Mouse (Mus musculus) megakaryocyte, embryonic 14.5 days (primary cell): ENCODE results near the gene 1700019N19Rik. TPM values are rescaled to one million over a fixed set of nuclear protein-coding genes. Genes with fewer than 3 reads are reported as not detected.

Experiments
- H3K27me3 ChIP-seq: replicated peaks from 2 replicates; pipeline ENCODE3; 2012; ENCODE audit warnings: inconsistent platforms
- H3K36me3 ChIP-seq: replicated peaks from 2 replicates; pipeline ENCODE3; 2012; ENCODE audit warnings: low read length, inconsistent platforms, mixed read lengths
- H3K4me1 ChIP-seq: 2 replicates; pipeline ENCODE4 v1.6.1; 2012; ENCODE audit warnings: inconsistent platforms
- H3K4me3 ChIP-seq: replicated peaks from 2 replicates; pipeline ENCODE3; 2012; ENCODE audit warnings: moderate library complexity, mild to moderate bottlenecking, inconsistent platforms
- H3K9me3 ChIP-seq: 2 replicates; pipeline ENCODE4 v1.6.1; 2012; ENCODE audit warnings: inconsistent platforms
- FLI1 ChIP-seq: IDR thresholded peaks from 2 replicates; pipeline ENCODE4 v1.6.1; 2012; ENCODE audit warnings: low read length, inconsistent platforms, mixed read lengths
- GATA1 ChIP-seq: IDR thresholded peaks from 3 replicates; pipeline ENCODE4 v1.6.1; 2012; ENCODE audit warnings: mixed read lengths, low read length, inconsistent platforms, borderline replicate concordance
- polyA plus RNA-seq: library from polyadenylated mRNA; stranded (reverse); fragments of >175 nt; gene quantifications from 2 replicates; pipeline ENCODE4 v1.2.3, GENCODE M21; 2012; ENCODE audit warnings: low replicate concordance; ENCODE audit not compliant: insufficient read depth

Gene 1700019N19Rik
- polyA plus RNA-seq, result not detected in 2 replicates

DNA sequence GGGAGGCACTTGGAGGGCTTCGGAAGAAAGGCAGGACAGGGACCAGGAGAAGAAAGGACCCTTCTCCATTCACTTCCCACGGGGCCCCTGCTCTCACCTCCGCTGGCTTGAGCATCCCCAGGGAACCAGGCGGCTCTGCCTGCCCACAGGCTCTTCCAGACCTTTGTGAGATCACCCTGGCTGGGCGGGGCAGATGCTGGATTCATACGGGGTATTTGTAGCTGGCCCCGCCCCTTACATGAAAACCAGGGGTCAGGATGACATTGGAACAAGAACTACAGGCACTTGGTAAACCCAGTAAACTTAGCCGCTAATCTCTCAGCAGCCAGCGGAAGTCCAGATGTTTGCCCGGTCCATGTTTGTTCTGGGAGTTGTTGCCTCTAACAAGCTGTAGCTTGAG lies at the start of gene 1700019N19Rik:
Gene 1700019N19Rik (minus strand): TSS at position 178 of the 400 bp plus-strand sequence.
- H3K36me3 ChIP-seq, result no peaks in the 10 kb centered on the region

GRCm38 (mm10) chr19:58843606-58844005 lies 49.3 kb upstream of the 1700019N19Rik start:
- TF ChIP-seq GATA1 (no peak), FLI1 (no peak)
- peaks cover 11% of the 10 kb centered on the region; the same call in 1 of the 2 replicates for H3K9me3 ChIP-seq
- no peaks in the 10 kb centered on the region for H3K36me3 ChIP-seq
- H3K4me3 ChIP-seq, result no peak overlapping the region
- no peaks in the 10 kb centered on the region for H3K4me1 ChIP-seq
- no peaks in the 10 kb centered on the region for H3K27me3 ChIP-seq

More for the DNA sequence above, at the start of gene 1700019N19Rik:
- Histone ChIP-seq H3K4me3 (no peak within 1 kb of the TSS), H3K4me1 (no peaks in the 10 kb centered on the region), H3K27me3 (no peaks in the 10 kb centered on the region), H3K9me3 (peaks cover 13% of the 10 kb centered on the region)
- TF ChIP-seq FLI1, result no peak
- TF ChIP-seq GATA1, result no peak

DNA sequence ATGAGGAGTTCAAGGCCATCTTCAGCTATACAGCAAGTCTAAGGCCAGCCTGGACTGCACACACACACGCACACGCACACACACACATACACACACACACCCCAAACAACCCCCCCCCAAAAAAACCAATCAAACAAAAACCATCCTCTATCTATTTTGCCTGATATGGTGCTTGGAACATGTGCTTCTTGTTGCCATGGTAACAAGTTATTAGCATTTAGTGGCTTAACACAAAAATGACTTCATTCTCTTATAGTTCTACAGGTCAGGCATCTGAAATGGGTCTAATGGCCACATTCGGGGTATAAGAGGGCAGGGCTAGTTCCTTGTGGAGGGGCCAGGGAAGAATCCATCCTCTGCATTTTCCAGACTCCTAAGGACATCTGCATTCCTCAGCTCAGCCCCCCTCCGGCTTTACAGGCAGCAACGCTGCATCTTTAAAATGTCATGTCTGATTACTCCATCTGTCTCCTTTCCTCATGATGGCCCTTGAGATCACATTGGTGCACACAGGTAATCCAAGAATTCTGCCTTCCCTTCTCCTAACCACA lies 46.5 kb upstream of the 1700019N19Rik start:
- H3K9me3 ChIP-seq, result peaks cover 3% of the 10 kb centered on the region; the same call in 1 of the 2 replicates
- H3K36me3 ChIP-seq, result no peaks in the 10 kb centered on the region
- peaks cover 4% of the 10 kb centered on the region for H3K27me3 ChIP-seq
- no peaks in the 10 kb centered on the region for H3K4me1 ChIP-seq
- H3K4me3 ChIP-seq, result no peak overlapping the region
- TF ChIP-seq FLI1 (no peak), GATA1 (no peak)

DNA sequence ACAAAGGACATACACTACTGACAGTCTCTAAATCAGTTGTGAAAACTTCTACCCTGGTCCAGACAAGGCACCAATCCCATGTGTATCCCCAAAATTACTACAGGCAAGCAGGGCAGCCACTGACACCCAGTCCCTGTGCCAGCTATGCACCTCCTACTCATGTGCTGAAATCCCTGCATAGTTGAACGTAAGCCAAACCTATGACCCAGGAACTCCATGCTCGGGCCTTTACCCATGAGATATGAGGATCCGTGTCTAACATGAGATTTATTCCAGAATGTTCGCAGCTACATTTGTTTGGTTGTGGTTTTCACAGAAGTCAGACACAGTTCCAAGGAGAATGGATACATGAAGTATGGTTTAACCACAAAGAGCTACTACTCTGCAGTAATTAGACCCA lies 45.5 kb upstream of the 1700019N19Rik start:
- H3K27me3 ChIP-seq, result peaks cover 6% of the 10 kb centered on the region
- H3K36me3 ChIP-seq, result no peaks in the 10 kb centered on the region
- peaks cover 4% of the 10 kb centered on the region; the same call in 1 of the 2 replicates for H3K9me3 ChIP-seq
- no peak overlapping the region for H3K4me3 ChIP-seq
- TF ChIP-seq GATA1, result no peak
- TF ChIP-seq FLI1, result no peak
- no peaks in the 10 kb centered on the region for H3K4me1 ChIP-seq

DNA sequence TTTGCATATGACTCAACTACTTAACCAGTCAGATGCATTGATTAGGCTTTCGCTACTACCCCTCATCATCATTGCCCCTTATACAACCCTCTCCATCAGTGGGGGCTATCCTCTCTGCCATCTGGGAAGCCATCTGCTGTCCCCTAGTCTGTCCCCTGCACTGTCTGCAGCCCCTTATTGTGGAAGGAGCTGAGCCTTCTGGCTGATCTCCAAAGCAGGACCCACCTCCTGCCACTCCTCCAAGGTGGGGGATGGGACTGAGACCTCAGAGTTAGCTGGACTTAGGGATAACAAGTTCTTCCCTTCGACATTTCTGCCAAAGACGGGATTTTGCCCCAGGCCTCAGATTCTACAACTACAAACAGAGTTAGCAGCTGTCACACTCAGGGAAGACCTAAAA lies 45.1 kb upstream of the 1700019N19Rik start:
- H3K4me1 ChIP-seq, result no peaks in the 10 kb centered on the region
- no peaks in the 10 kb centered on the region for H3K36me3 ChIP-seq
- peaks cover 6% of the 10 kb centered on the region for H3K27me3 ChIP-seq
- no peak overlapping the region for H3K4me3 ChIP-seq
- TF ChIP-seq FLI1 (no peak), GATA1 (no peak)
- H3K9me3 ChIP-seq, result peaks cover 5% of the 10 kb centered on the region; the same call in 1 of the 2 replicates

- Histone ChIP-seq H3K9me3 (peaks cover 5% of the 10 kb centered on the region; the same call in 1 of the 2 replicates), H3K27me3 (peaks cover 6% of the 10 kb centered on the region), H3K4me3 (no peak overlapping the region), H3K4me1 (no peaks in the 10 kb centered on the region), H3K36me3 (no peaks in the 10 kb centered on the region)
- no peak for TF ChIP-seq FLI1
- no peak for TF ChIP-seq GATA1
Observed at GRCm38 (mm10) chr19:58838706-58839105, 44.4 kb upstream of the 1700019N19Rik start.

- H3K4me3 ChIP-seq, result no peak overlapping the region
- TF ChIP-seq GATA1 (no peak), FLI1 (no peak)
- peaks cover 6% of the 10 kb centered on the region for H3K27me3 ChIP-seq
- H3K36me3 ChIP-seq, result no peaks in the 10 kb centered on the region
- no peaks in the 10 kb centered on the region for H3K4me1 ChIP-seq
- H3K9me3 ChIP-seq, result peaks cover 5% of the 10 kb centered on the region; the same call in 1 of the 2 replicates
Observed at GRCm38 (mm10) chr19:58833639-58834180, 39.4 kb upstream of the 1700019N19Rik start.

DNA sequence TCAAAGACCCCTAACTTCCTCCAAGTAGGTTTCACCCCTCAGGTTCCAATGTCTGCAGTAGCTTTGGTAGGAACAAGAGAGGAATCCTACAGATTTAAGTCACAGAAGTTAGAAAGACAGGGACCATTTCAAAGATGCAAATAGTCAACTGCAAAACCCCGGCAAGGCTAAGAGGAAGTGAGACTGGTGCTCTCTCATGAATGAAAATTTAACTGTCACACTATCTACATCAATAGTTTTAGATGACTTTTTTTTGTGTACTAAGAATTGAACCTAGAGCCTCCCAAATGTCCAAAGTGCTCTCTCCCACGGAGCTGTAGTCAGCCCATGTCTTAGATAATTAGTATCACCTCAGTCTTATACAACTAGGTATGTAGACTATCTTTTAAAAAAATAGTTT lies 38.7 kb upstream of the 1700019N19Rik start:
- Histone ChIP-seq H3K9me3 (peaks cover 5% of the 10 kb centered on the region; the same call in 1 of the 2 replicates), H3K36me3 (no peaks in the 10 kb centered on the region), H3K4me3 (no peak overlapping the region), H3K4me1 (no peaks in the 10 kb centered on the region), H3K27me3 (peaks cover 6% of the 10 kb centered on the region)
- TF ChIP-seq GATA1 (no peak), FLI1 (no peak)

DNA sequence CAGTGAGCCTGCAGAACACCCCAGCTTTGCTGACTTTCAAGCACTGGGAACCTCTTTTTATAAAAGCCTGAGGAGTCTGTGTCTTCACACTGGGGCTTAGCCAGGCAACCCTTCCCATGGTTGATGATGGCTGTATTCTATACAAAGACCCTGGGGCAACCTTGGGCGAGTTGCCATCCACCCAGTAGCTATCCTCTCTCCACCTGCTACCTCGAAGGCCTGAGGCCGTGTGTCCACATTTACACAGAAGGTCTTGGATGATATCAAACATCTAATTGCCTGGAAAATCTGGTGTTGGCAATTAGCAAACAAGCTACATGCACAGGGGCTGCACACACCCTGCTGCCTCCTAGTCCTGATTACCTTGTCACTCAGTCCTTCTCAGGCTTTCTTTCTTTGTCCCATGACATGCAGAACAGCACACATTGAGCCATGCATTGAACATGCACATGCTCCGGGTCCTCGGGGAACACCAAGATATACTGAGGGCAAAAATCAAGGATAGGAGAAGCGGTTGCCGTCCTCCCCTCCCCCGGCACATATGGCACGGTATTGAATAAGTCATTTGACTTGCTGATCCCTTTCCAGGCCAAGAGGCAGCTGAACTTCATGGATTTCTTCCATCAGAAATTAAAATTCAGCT lies 37.1 kb upstream of the 1700019N19Rik start:
- no peaks in the 10 kb centered on the region for H3K4me1 ChIP-seq
- peaks cover 5% of the 10 kb centered on the region; the same call in 1 of the 2 replicates for H3K9me3 ChIP-seq
- peaks cover 4% of the 10 kb centered on the region for H3K27me3 ChIP-seq
- no peak overlapping the region for H3K4me3 ChIP-seq
- no peaks in the 10 kb centered on the region for H3K36me3 ChIP-seq
- TF ChIP-seq GATA1 (no peak), FLI1 (no peak)

GRCm38 (mm10) chr19:58830182-58830581 lies 35.9 kb upstream of the 1700019N19Rik start:
- peaks cover 4% of the 10 kb centered on the region for H3K27me3 ChIP-seq
- no peaks in the 10 kb centered on the region for H3K36me3 ChIP-seq
- H3K4me1 ChIP-seq, result no peaks in the 10 kb centered on the region
- H3K9me3 ChIP-seq, result peaks cover 5% of the 10 kb centered on the region; the same call in 1 of the 2 replicates
- no peak overlapping the region for H3K4me3 ChIP-seq
- TF ChIP-seq FLI1 (no peak), GATA1 (no peak)
